Mouse (Mus musculus) hindbrain, embryonic 16.5 days (tissue): ENCODE measurements around the gene Tmco2. TPM values are rescaled to one million over a fixed set of nuclear protein-coding genes. Genes with fewer than 3 reads are reported as not detected.

Experiments
- ATAC-seq: fragments of 200-750 bp; cut with Nextera tagmentation; 2 replicates; pipeline ENCODE4 v1.8.0; 2017; ENCODE audit warnings: moderate TSS enrichment, moderate library complexity
- H3K27ac ChIP-seq: fragments of 300-500 bp; sonication (generic); 2 replicates; pipeline ENCODE4 v1.5.1; 2014; ENCODE audit warnings: low read depth, mild to moderate bottlenecking, control low read depth, low read length, moderate library complexity
- H3K27me3 ChIP-seq: fragments of 300-500 bp; sonication (generic); replicated peaks from 2 replicates; pipeline ENCODE4 v1.6.1; 2014; ENCODE audit warnings: low read length; ENCODE audit not compliant: control insufficient read depth, insufficient read depth
- H3K36me3 ChIP-seq: fragments of 300-500 bp; sonication (generic); 2 replicates; pipeline ENCODE4 v1.6.1; 2014; ENCODE audit warnings: mild to moderate bottlenecking, low read length, moderate library complexity, mixed read lengths; ENCODE audit not compliant: control insufficient read depth, insufficient read depth
- H3K4me1 ChIP-seq: fragments of 300-500 bp; sonication (generic); 2 replicates; pipeline ENCODE4 v1.6.1; 2014; ENCODE audit warnings: low read depth, low read length; ENCODE audit not compliant: control insufficient read depth, insufficient read depth
- H3K4me2 ChIP-seq: fragments of 300-500 bp; sonication (generic); 2 replicates; pipeline ENCODE4 v1.6.1; 2014; ENCODE audit warnings: mild to moderate bottlenecking, low read length, control low read depth, moderate library complexity
- H3K4me3 ChIP-seq: fragments of 300-500 bp; sonication (generic); 2 replicates; pipeline ENCODE4 v1.5.1; 2014; ENCODE audit warnings: mild to moderate bottlenecking, low read length, control low read depth, moderate library complexity
- H3K9ac ChIP-seq: fragments of 300-500 bp; sonication (generic); 2 replicates; pipeline ENCODE4 v1.6.1; 2014; ENCODE audit warnings: low read depth, mild to moderate bottlenecking, control low read depth, low read length, moderate library complexity
- H3K9me3 ChIP-seq: fragments of 300-500 bp; sonication (generic); 2 replicates; pipeline ENCODE4 v1.6.1; 2014; ENCODE audit warnings: mild to moderate bottlenecking, low read length, moderate library complexity; ENCODE audit not compliant: control insufficient read depth
- WGBS: fragments of 180-500 bp; shearing (Covaris S2); extraction: QIAGEN DNeasy Blood & Tissue Kit; methylation state at CpG from one replicate; pipeline ENCODE4 v1.1.7; 2014; 5-methylcytosine and 5-hydroxymethylcytosine counted together
- polyA plus RNA-seq: library from polyadenylated mRNA; unstranded; fragments of >200 nt; fragmentation: Nextera tagmentation; extraction: Ambion mirVana; gene quantifications from 2 replicates; pipeline ENCODE4 v1.2.1, GENCODE M21; 2015

Gene Tmco2
- not detected in 2 replicates for polyA plus RNA-seq

GRCm38 (mm10) chr4:121109126-121109525, at the start of gene Tmco2:
TSS of gene Tmco2 (minus strand) at chr4:121109226.
- no peaks in the 10 kb centered on the region for H3K9me3 ChIP-seq

GRCm38 (mm10) chr4:121103304-121103703, 5.7 kb downstream of the Tmco2 start:
- no peaks in the 10 kb centered on the region for H3K36me3 ChIP-seq
- WGBS: 88% methylated on average over 4 of the region's 4 CpGs
- no peak for ATAC-seq

More at GRCm38 (mm10) chr4:121109126-121109525, at the start of gene Tmco2:
- no peaks in the 10 kb centered on the region for H3K4me1 ChIP-seq
- 96% methylated on average over 2 of the region's 2 CpGs for WGBS
- no peak within 1 kb of the TSS for H3K4me3 ChIP-seq
- no peak for ATAC-seq
- H3K36me3 ChIP-seq: no peaks in the 10 kb centered on the region
- no peak within 1 kb of the TSS for H3K9ac ChIP-seq
- H3K27me3 ChIP-seq: no peaks in the 10 kb centered on the region
- H3K27ac ChIP-seq: no peak within 1 kb of the TSS
- no peak within 1 kb of the TSS for H3K4me2 ChIP-seq

GRCm38 (mm10) chr4:121097650-121098378, 11.2 kb downstream of the Tmco2 start, which contains the start of gene Zmpste24:
TSS of gene Zmpste24 (minus strand) at chr4:121098241.
- peak within 1 kb of the TSS; percentile 71 for H3K27ac ChIP-seq
- peak; percentile 97 for ATAC-seq
- peak within 1 kb of the TSS; percentile 68 for H3K9ac ChIP-seq
- H3K4me3 ChIP-seq: peak within 1 kb of the TSS; percentile 67
- H3K9me3 ChIP-seq: no peaks in the 10 kb centered on the region
- no peaks in the 10 kb centered on the region for H3K27me3 ChIP-seq
- H3K36me3 ChIP-seq: peaks cover 10% of the 10 kb centered on the region; the same call in 1 of the 2 replicates
- H3K4me2 ChIP-seq: peak within 1 kb of the TSS; percentile 69
- H3K4me1 ChIP-seq: peaks cover 15% of the 10 kb centered on the region
- under 1% methylated on average over 39 of the region's 39 CpGs for WGBS

More at GRCm38 (mm10) chr4:121103304-121103703, 5.7 kb downstream of the Tmco2 start:
- Histone ChIP-seq H3K4me2 (no peak overlapping the region), H3K9ac (no peak overlapping the region), H3K4me1 (peaks cover 3% of the 10 kb centered on the region), H3K27ac (no peak overlapping the region), H3K27me3 (no peaks in the 10 kb centered on the region), H3K9me3 (no peaks in the 10 kb centered on the region), H3K4me3 (no peak overlapping the region)

GRCm38 (mm10) chr4:121090211-121090610, 18.8 kb downstream of the Tmco2 start:
- WGBS: 94% methylated on average over 4 of the region's 4 CpGs
- Histone ChIP-seq H3K9me3 (no peaks in the 10 kb centered on the region), H3K27me3 (no peaks in the 10 kb centered on the region), H3K4me1 (no peaks in the 10 kb centered on the region), H3K4me3 (no peak overlapping the region), H3K36me3 (peaks cover 14% of the 10 kb centered on the region; the same call in 1 of the 2 replicates), H3K27ac (no peak overlapping the region), H3K4me2 (no peak overlapping the region), H3K9ac (no peak overlapping the region)
- ATAC-seq: no peak

GRCm38 (mm10) chr4:121088696-121089095, 20.3 kb downstream of the Tmco2 start:
- no peak for ATAC-seq
- H3K36me3 ChIP-seq: peaks cover 9% of the 10 kb centered on the region

GRCm38 (mm10) chr4:121084506-121084905, 24.5 kb downstream of the Tmco2 start:
- H3K36me3 ChIP-seq: peaks cover 22% of the 10 kb centered on the region
- no peaks in the 10 kb centered on the region for H3K4me1 ChIP-seq
- H3K9me3 ChIP-seq: no peaks in the 10 kb centered on the region
- no peak overlapping the region for H3K9ac ChIP-seq
- H3K27me3 ChIP-seq: no peaks in the 10 kb centered on the region
- H3K4me3 ChIP-seq: no peak overlapping the region
- no peak for ATAC-seq
- H3K4me2 ChIP-seq: no peak overlapping the region
- H3K27ac ChIP-seq: no peak overlapping the region

More at GRCm38 (mm10) chr4:121088696-121089095, 20.3 kb downstream of the Tmco2 start:
- Histone ChIP-seq H3K4me2 (no peak overlapping the region), H3K4me3 (no peak overlapping the region), H3K27me3 (no peaks in the 10 kb centered on the region), H3K9me3 (no peaks in the 10 kb centered on the region), H3K4me1 (no peaks in the 10 kb centered on the region), H3K27ac (no peak overlapping the region), H3K9ac (no peak overlapping the region)
- WGBS: 91% methylated on average over 2 of the region's 2 CpGs

- WGBS: 74% methylated on average over 1 of the region's 1 CpGs
- H3K4me3 ChIP-seq: no peak overlapping the region
- no peak overlapping the region for H3K9ac ChIP-seq
- H3K27me3 ChIP-seq: no peaks in the 10 kb centered on the region
- no peak overlapping the region for H3K27ac ChIP-seq
- peaks cover 26% of the 10 kb centered on the region for H3K36me3 ChIP-seq
- H3K4me2 ChIP-seq: no peak overlapping the region
- ATAC-seq: no peak
- H3K4me1 ChIP-seq: no peaks in the 10 kb centered on the region
- no peaks in the 10 kb centered on the region for H3K9me3 ChIP-seq
These were observed 28.6 kb downstream of the Tmco2 start for GRCm38 (mm10) chr4:121080395-121080794.

GRCm38 (mm10) chr4:121077915-121078646, 30.9 kb downstream of the Tmco2 start:
- peaks cover 26% of the 10 kb centered on the region for H3K36me3 ChIP-seq
- WGBS: 46% methylated on average over 3 of the region's 3 CpGs
- H3K4me1 ChIP-seq: no peaks in the 10 kb centered on the region
- no peaks in the 10 kb centered on the region for H3K27me3 ChIP-seq
- H3K27ac ChIP-seq: no peak overlapping the region
- ATAC-seq: no peak
- H3K9me3 ChIP-seq: no peaks in the 10 kb centered on the region
- H3K4me3 ChIP-seq: no peak overlapping the region
- H3K4me2 ChIP-seq: no peak overlapping the region
- H3K9ac ChIP-seq: no peak overlapping the region

GRCm38 (mm10) chr4:121074250-121074649, 34.8 kb downstream of the Tmco2 start:
- no peak for ATAC-seq
- no peaks in the 10 kb centered on the region for H3K27me3 ChIP-seq
- no peak overlapping the region for H3K9ac ChIP-seq
- H3K4me2 ChIP-seq: no peak overlapping the region
- 77% methylated on average over 4 of the region's 4 CpGs for WGBS
- no peaks in the 10 kb centered on the region for H3K9me3 ChIP-seq
- H3K4me1 ChIP-seq: no peaks in the 10 kb centered on the region
- H3K27ac ChIP-seq: no peak overlapping the region
- H3K4me3 ChIP-seq: no peak overlapping the region
- H3K36me3 ChIP-seq: peaks cover 22% of the 10 kb centered on the region
